Comparison of ENCODE assay signal across 21 mouse cellular contexts in genomic region chr11:77889484-77889883, GRCm38 (mm10). TPM values are rescaled to one million over a fixed set of nuclear protein-coding genes. Genes with fewer than 3 reads are reported as not detected.
DNase-seq lines count a peak whose midpoint lies in the region; TF ChIP-seq lines count a peak whose summit lies in the region.
"Had no signal": no experiment of that assay in that cellular context is flagged by ENCODE, and none has a peak within 500 bp of the region (broad histone marks: within the 10 kb centered on the region; RNA-seq: fewer than 3 reads in every experiment).

No protein-coding gene starts in this region.

- no peak for TF ChIP-seq CTCF in layer of hippocampus, adult 2 months (conservative IDR thresholded peaks at IDR 0.05)
- TF ChIP-seq CTCF in brain, embryonic 14.5 days (IDR thresholded peaks at IDR 0.05; ENCODE audit: borderline replicate concordance, extremely low read depth, insufficient read depth, insufficient read length): no peak

- DNase-seq in layer of hippocampus, adult 2 months (ENCODE audit: low spot score in 2 of 2): no peak
- DNase-seq in layer of hippocampus, adult 18-20 months (ENCODE audit: low spot score in 2 of 2): no peak
- peak; percentile 70 for DNase-seq in A20 (ENCODE audit: low read depth, low spot score)
- DNase-seq in brain, embryonic 14.5 days (ENCODE audit: low read depth): peak; percentile 43
- DNase-seq in thymus, postnatal 14 days: no peak
- DNase-seq in lung, postnatal 14 days: no peak
- DNase-seq: adrenal gland, adult 2 months; adrenal gland, postnatal 10 days; adrenal gland, postnatal 25 days; cerebellum, adult 11-12 months; cerebellum, adult 2 months; cerebellum, adult 9-10 months; cerebellum, postnatal 10 days; cerebellum, postnatal 25 days; forebrain, postnatal 0 days had no signal

- 0 out of 2 replicates have a peak overlapping the region, but pooled peaks have one; percentile 18 for H3K27ac ChIP-seq in layer of hippocampus, adult 2 months
- H3K27ac ChIP-seq: embryonic facial prominence, embryonic 10.5 days; embryonic facial prominence, embryonic 12.5 days had no signal

- H3K4me3 ChIP-seq in layer of hippocampus, adult 2 months: no peak overlapping the region
- H3K4me3 ChIP-seq: embryonic facial prominence, embryonic 10.5 days; embryonic facial prominence, embryonic 12.5 days; forebrain, embryonic 13.5 days; forebrain, embryonic 15.5 days had no signal

- no peak for TF ChIP-seq POLR2A in brain, embryonic 14.5 days (IDR thresholded peaks at IDR 0.05; ENCODE audit: borderline replicate concordance, extremely low read depth, insufficient read depth, insufficient read length, poor library complexity, severe bottlenecking)

RNA-seq across cellular contexts. Expression of gene Pipox, which starts 4.4 kb away (rescaled TPM):
- total RNA-seq in layer of hippocampus, adult 2 months (2021): 1 to 10 TPM in 1 of 2 experiments, under 1 TPM in 1; 0.84 to 1.2 TPM
- 1 to 10 TPM; 1.5 to 2.2 TPM for total RNA-seq in layer of hippocampus, adult 18-20 months (2021)
- 10.0 and 19.2 TPM in 2 replicates for polyA plus RNA-seq in brain, embryonic 14.5 days (2012; rRNA removed)
- total RNA-seq: G1E had no signal
- polyA plus RNA-seq: C2C12, G1E had no signal

RNA-seq across cellular contexts. Expression of gene Sez6, which starts 41.1 kb away (rescaled TPM):
- total RNA-seq in layer of hippocampus, adult 2 months (2021): 100 to 1,000 TPM; 154 to 159 TPM
- 100 to 1,000 TPM; 161 to 167 TPM for total RNA-seq in layer of hippocampus, adult 18-20 months (2021)
- polyA plus RNA-seq in brain, embryonic 14.5 days (2012; rRNA removed): 173 and 174 TPM in 2 replicates
- polyA plus RNA-seq: C2C12 had no signal

Comparison
In these comparisons a context has a peak if more than half of its experiments do, and no peak if none do; other contexts are left out.
1. DNase-seq: peak in A20 (single experiment) and brain, embryonic 14.5 days (single experiment); none in layer of hippocampus, adult 2 months (0 of 2), layer of hippocampus, adult 18-20 months (0 of 2), thymus, postnatal 14 days (single experiment) and lung, postnatal 14 days (single experiment).